Mouse (Mus musculus) hindbrain, postnatal 0 days (tissue): ENCODE measurements at regions not wholly inside any gene's neighbourhood (a gene's known extent, or its start where the extent isn't known, plus 50 kb on each side); places are given as distances from the start of the nearest gene placed in this dataset.

Experiments
- ATAC-seq: fragments of 200-750 bp; cut with Nextera tagmentation; 2 replicates; pipeline ENCODE4 v1.8.0; 2017; ENCODE audit warnings: mild to moderate bottlenecking, moderate TSS enrichment, moderate library complexity
- DNase-seq: peaks from one replicate; pipeline ENCODE4 v3.0.0-alpha.2; 2015; ENCODE audit warnings: low spot score
- H3K27ac ChIP-seq: fragments of 300-500 bp; sonication (generic); 2 replicates; pipeline ENCODE4 v1.5.1; 2014; ENCODE audit warnings: mild to moderate bottlenecking
- H3K27me3 ChIP-seq: fragments of 300-500 bp; sonication (generic); 2 replicates; pipeline ENCODE4 v1.6.1; 2014; ENCODE audit warnings: low read length, mixed read lengths; ENCODE audit not compliant: insufficient read depth
- H3K36me3 ChIP-seq: fragments of 300-500 bp; sonication (generic); 2 replicates; pipeline ENCODE4 v1.6.1; 2014; ENCODE audit warnings: low read length, mixed read lengths; ENCODE audit not compliant: insufficient read depth
- H3K4me1 ChIP-seq: fragments of 300-500 bp; sonication (generic); 2 replicates; pipeline ENCODE4 v1.6.1; 2014; ENCODE audit warnings: antibody characterized with exemption, low read length, mixed read lengths; ENCODE audit not compliant: insufficient read depth
- H3K4me2 ChIP-seq: fragments of 300-500 bp; sonication (generic); 2 replicates; pipeline ENCODE4 v1.6.1; 2014; ENCODE audit warnings: low read depth, mild to moderate bottlenecking, low read length, moderate library complexity, mixed read lengths
- H3K4me3 ChIP-seq: fragments of 300-500 bp; sonication (generic); 2 replicates; pipeline ENCODE4 v1.5.1; 2014; ENCODE audit warnings: low read length
- H3K9ac ChIP-seq: fragments of 300-500 bp; sonication (generic); replicated peaks from 2 replicates; pipeline ENCODE4 v1.6.1; 2014; ENCODE audit warnings: mild to moderate bottlenecking, low read length, moderate library complexity, mixed read lengths
- H3K9me3 ChIP-seq: fragments of 300-500 bp; sonication (generic); 2 replicates; pipeline ENCODE4 v1.6.1; 2016; ENCODE audit warnings: low read length, mixed read lengths
- CTCF ChIP-seq: IDR thresholded peaks from 2 replicates; pipeline ENCODE4 v1.5.1; 2016; ENCODE audit warnings: antibody characterized with exemption, control low read depth, low read depth
- WGBS: fragments of 180-500 bp; shearing (Covaris S2); extraction: QIAGEN DNeasy Blood & Tissue Kit; methylation state at CpG from one replicate; pipeline ENCODE4 v1.1.7; 2014; 5-methylcytosine and 5-hydroxymethylcytosine counted together

DNA sequence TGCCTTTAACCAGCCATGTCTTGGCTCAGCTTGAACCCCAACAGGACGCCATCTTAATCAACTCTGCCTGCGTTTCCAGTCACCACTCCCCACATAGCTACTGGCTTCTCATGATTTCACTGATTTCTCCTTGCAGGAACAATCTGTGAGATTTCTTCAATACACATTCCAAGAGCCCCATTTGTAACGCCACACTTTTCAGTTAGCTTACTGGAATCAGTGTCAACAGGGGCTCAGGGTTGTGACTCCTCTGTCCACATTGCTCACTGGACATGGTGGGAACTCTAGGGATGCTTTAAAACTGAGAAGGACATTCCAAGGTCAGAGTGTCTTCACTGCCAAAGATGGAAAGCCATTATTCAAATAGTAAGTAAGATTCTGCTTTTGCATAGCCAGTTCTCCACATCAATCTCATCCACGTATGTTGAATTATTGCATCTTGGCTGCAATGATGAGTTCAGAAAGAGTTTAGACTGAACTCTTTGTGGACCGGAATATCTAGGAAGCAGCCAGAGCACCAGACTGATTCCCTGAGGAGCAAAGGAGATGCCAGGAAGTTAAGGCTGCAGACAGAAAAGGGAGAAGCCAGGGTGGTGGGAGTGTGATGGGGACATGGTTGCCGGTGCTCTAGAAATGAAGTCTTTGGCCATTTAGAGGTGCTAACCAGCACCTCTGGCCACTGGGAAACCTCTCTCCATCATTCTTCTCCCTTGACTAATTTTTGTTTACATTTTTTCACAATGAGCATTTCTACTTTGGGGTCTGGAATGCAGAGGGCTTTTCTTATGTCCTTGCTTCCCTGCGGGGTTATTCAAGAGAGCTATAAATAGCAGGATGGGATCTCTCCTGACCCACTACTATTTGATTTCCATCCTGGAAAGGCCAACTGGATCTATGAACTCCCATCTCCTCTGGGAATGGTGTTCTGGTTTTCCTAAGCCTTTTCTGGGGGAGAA lies 143.6 kb upstream of the Ankrd55 start:
- no peak overlapping the region for H3K4me2 ChIP-seq
- H3K9me3 ChIP-seq = no peaks in the 10 kb centered on the region
- no peak for DNase-seq
- H3K9ac ChIP-seq = no peak overlapping the region
- H3K27me3 ChIP-seq = no peaks in the 10 kb centered on the region
- WGBS = 69% methylated on average over 7 of the region's 7 CpGs
- H3K4me3 ChIP-seq = no peak overlapping the region
- H3K36me3 ChIP-seq = no peaks in the 10 kb centered on the region
- H3K27ac ChIP-seq = no peak overlapping the region
- H3K4me1 ChIP-seq = peaks cover 7% of the 10 kb centered on the region; the same call in 1 of the 2 replicates
- no peak for ATAC-seq
- TF ChIP-seq CTCF = no peak

DNA sequence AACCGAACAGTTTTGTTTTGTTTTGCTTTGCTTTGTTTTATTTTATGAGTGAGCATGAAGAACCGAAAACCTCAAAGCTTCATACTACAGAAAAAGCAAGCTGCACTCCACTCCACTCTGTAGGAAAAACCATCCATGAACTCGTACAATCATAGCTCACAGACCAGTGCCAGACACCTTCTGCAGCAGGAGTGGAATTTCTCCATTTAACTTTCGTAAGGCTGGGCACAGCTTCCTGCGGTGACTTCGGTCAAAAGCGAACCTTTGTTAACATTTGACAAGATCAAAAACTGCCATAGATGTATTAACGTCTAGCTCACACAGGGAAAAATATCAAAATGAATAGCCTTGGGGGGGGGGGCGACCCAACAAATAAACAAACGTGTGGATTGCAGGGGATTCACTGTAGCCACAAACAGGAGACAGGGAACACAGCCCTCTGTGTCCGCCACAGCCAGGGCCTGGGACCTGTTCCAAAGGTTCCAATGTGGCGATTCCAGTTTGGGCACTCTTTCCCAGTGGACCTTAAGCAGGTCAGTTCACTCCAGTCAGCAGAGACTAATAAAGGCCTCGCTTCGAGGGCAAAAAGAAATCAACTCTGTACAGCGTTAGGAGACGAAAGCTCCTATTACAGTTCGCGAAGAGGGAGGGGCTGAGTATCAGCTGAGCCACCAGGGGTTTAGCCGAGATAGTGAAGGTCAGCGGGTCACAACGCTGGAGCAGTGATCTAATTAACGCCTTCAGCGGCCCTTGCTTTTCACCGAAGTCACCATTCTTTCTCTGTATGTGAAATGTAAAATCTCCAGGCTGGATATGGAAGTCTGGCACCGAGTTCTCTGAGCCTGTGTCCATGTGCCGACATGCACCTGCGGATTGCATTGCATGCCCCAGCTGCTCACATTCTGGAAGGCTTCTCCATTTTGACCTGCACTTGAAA lies 135.4 kb upstream of the Ankrd55 start:
- TF ChIP-seq CTCF = no peak

DNA sequence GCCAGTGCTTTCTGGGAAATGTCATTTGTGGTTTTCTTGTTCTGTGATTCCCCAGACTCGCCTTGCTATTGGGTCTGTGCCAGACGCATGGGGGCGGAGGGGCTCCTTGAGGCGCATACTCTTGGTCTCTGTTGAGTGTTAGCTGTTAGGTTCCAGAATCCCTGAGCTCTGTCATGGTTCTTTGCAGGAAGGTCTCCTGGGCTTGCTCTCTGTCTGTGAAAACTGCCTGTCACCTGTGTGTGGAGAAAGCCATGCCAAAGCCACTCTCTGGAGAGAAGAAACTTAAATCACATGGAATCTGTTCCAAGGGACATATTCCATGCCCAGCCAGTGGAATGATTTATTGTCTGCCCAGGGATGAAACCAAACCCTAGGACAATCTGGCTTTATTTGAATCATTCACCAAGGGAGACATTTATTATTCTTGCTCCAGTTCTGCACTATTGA lies 134.5 kb upstream of the Ankrd55 start:
- WGBS = 38% methylated on average over 4 of the region's 4 CpGs
- peak overlapping the region; percentile 39; the same call in 1 of the 2 replicates for H3K4me2 ChIP-seq
- H3K36me3 ChIP-seq = no peaks in the 10 kb centered on the region
- no peak overlapping the region for H3K4me3 ChIP-seq
- ATAC-seq (peak; percentile 76), DNase-seq (peak; percentile 75)
- no peaks in the 10 kb centered on the region for H3K27me3 ChIP-seq
- H3K4me1 ChIP-seq = peaks cover 9% of the 10 kb centered on the region
- no peak for TF ChIP-seq CTCF
- H3K9me3 ChIP-seq = no peaks in the 10 kb centered on the region
- peak overlapping the region; percentile 81 for H3K27ac ChIP-seq
- H3K9ac ChIP-seq = no peak overlapping the region

More for the DNA sequence above, 135.4 kb upstream of the Ankrd55 start:
- ATAC-seq (peak; percentile 66), DNase-seq (peak; percentile 55)
- Histone ChIP-seq H3K4me3 (no peak overlapping the region), H3K4me1 (peaks cover 9% of the 10 kb centered on the region), H3K27me3 (no peaks in the 10 kb centered on the region), H3K9me3 (no peaks in the 10 kb centered on the region), H3K27ac (peak overlapping the region; percentile 81), H3K36me3 (no peaks in the 10 kb centered on the region), H3K9ac (no peak overlapping the region), H3K4me2 (peak overlapping the region; percentile 39)
- WGBS = 14% methylated on average over 27 of the region's 27 CpGs

DNA sequence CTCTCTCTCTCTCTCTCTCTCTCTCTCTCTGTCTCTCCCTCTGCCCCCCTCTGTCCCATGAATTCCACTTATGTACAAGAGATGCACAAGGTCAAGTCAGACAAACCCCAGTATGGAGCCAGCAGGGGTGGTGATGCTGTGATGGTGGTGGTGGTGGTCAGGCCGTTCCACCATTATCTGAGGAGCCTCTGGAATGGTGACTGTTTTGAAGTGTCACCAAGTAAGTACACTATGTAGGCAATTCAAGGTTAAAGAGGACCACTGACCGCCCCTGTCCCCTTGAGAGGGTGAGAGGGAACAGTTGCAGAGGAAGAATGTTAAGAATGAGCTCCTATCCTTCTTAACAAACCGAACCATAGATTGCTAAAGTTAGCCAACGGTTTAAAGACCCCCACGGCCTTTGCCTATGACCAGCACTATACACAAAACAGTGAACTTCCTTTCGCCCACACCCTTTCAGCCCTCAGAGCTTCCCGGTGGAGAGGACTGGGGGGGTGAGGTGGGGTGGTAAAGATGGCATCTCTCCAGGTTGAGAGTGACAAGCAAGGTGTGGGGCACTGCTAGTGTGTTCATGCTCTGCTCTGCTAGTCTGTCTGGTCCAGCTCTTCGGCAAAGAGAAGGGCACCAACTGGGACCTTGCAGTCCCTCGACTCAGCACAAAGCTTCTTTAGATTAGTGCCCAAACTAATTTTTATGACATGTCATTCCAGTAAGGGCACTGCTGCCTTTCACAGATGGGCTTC lies 128.7 kb upstream of the Ankrd55 start:
- no peaks in the 10 kb centered on the region for H3K27me3 ChIP-seq
- H3K4me1 ChIP-seq = peaks cover 13% of the 10 kb centered on the region
- H3K4me2 ChIP-seq = no peak overlapping the region
- TF ChIP-seq CTCF = no peak
- H3K36me3 ChIP-seq = no peaks in the 10 kb centered on the region
- 59% methylated on average over 9 of the region's 9 CpGs for WGBS
- peak overlapping the region; percentile 80 for H3K27ac ChIP-seq
- ATAC-seq (no peak; the same call in 1 of the 2 replicates), DNase-seq (no peak)
- H3K9ac ChIP-seq = no peak overlapping the region
- no peaks in the 10 kb centered on the region for H3K9me3 ChIP-seq
- H3K4me3 ChIP-seq = no peak overlapping the region

DNA sequence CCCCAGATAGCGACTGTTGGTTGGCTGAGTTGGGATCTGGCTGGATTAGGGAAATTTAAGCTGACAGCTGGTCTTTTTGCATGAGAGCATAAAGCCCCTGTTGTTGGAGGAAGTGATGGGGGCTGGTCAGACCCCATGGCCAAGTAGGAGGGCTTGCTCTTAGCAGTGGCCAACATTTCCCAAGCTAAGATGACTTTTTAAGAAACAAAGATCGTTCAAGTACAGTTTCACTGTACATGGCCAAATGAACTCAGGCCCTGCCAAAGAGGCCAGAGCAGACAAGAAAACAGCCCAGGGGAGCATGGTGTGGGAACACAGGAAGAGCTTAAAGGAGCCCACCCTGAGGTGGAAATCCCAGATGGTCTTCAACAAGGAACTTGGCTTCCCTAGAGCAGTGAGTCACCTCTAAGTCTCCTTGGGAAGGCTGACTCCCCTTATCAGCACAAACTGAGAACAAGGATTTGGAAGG lies 128.0 kb upstream of the Ankrd55 start:
- no peaks in the 10 kb centered on the region for H3K9me3 ChIP-seq
- H3K27ac ChIP-seq = peak overlapping the region; percentile 80
- peak; percentile 89 for DNase-seq
- ATAC-seq = peak; percentile 96
- no peaks in the 10 kb centered on the region for H3K27me3 ChIP-seq
- H3K9ac ChIP-seq = no peak overlapping the region
- 28% methylated on average over 2 of the region's 2 CpGs for WGBS
- H3K4me2 ChIP-seq = no peak overlapping the region
- H3K4me1 ChIP-seq = peaks cover 13% of the 10 kb centered on the region
- H3K36me3 ChIP-seq = no peaks in the 10 kb centered on the region
- no peak overlapping the region for H3K4me3 ChIP-seq
- TF ChIP-seq CTCF = no peak

DNA sequence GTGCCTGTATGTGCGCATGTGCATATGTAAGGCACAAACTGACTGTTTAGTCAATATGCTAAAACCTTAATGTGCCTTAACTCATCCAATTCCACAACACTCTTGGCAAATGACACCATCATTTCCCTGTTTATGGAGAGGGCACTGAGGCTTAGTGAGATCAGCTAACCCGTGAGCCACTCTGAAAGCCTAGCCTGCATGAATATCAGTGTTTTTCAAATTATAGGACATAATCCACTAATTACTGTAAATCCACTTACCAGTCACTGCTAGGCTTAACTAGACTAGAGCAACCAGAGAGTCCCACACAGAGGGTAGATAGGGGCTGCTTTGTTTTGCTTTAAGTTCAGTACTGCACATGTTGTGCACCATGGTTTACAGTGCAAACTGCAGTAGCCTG lies 127.5 kb upstream of the Ankrd55 start:
- ATAC-seq (peak; percentile 11; the same call in 1 of the 2 replicates), DNase-seq (peak; percentile 26)
- Histone ChIP-seq H3K4me3 (no peak overlapping the region), H3K4me2 (no peak overlapping the region), H3K27ac (peak overlapping the region; percentile 80), H3K27me3 (no peaks in the 10 kb centered on the region), H3K36me3 (no peaks in the 10 kb centered on the region), H3K9me3 (no peaks in the 10 kb centered on the region), H3K9ac (no peak overlapping the region), H3K4me1 (peaks cover 15% of the 10 kb centered on the region)
- TF ChIP-seq CTCF = no peak
- 58% methylated on average over 2 of the region's 2 CpGs for WGBS
